Mouse (Mus musculus): Measurements from ENCODE around the gene Mark3.

DNA sequence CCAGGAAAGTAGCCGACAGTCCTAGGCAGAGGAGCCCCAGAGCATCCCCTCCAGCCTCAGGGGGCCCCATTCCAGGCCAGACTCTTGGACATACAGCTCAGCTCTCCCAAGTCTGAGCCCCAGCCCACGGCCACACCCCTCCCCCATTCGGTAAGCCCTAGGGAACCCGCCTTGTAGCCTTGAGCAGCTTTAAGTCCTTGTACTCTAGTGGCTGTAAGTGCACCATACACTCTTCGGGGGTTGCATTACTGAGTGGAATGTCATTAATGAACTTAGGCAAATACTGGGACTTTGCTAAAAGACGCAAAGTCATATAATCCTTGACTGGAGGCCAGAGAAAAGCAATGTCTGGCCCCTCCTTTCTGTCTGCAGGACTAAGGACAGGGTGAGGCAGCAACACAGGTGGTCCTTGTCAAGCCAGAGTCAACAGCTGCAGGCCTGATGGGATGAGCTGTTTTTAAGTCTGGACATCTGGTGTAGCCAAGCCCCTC, 89.9 kb downstream of the Mark3 start:
- no peak for TF ChIP-seq JUND (conservative IDR thresholded peaks at IDR 0.05; ENCODE audit: low read depth, low read length)
- TF ChIP-seq CHD1 (IDR thresholded peaks at IDR 0.05; ENCODE audit: low read depth, low read length) = no peak
- no peak for TF ChIP-seq CTCF (conservative IDR thresholded peaks at IDR 0.05 in 1 of 2, IDR thresholded peaks at IDR 0.05 in 1 of 2; ENCODE audit: low read depth in 2 of 2, low read length in 2 of 2)
- no peak for TF ChIP-seq USF1 (IDR thresholded peaks at IDR 0.05; ENCODE audit: low read depth, low read length)
- no peak for TF ChIP-seq ETS1 (conservative IDR thresholded peaks at IDR 0.05; ENCODE audit: low read depth, low read length)
- no peak for TF ChIP-seq POLR2A (IDR thresholded peaks at IDR 0.05; ENCODE audit: low read depth, low read length)
- no peak for TF ChIP-seq MAX (IDR thresholded peaks at IDR 0.05; ENCODE audit: low read length)
